Mouse (Mus musculus) bone marrow, adult 2 months (tissue): ENCODE measurements at regions not wholly inside any gene's neighbourhood (a gene's known extent, or its start where the extent isn't known, plus 50 kb on each side); places are given as distances from the start of the nearest gene placed in this dataset.

Experiments
- CTCF ChIP-seq: fragments of 200-500 bp; IDR thresholded peaks from 2 replicates; pipeline ENCODE4 v1.5.1; 2011; ENCODE audit warnings: low read length, control low read depth; ENCODE audit not compliant: control insufficient read depth, insufficient read depth
- POLR2A ChIP-seq: fragments of 200-500 bp; IDR thresholded peaks from 2 replicates; pipeline ENCODE4 v1.6.1; 2011; ENCODE audit warnings: low read depth, mild to moderate bottlenecking, control low read depth, low read length, borderline replicate concordance; ENCODE audit not compliant: control insufficient read depth

GRCm38 (mm10) chr9:61055392-61055791, 261.1 kb downstream of the Uaca start:
- no peak for TF ChIP-seq CTCF
- no peak for TF ChIP-seq POLR2A
